In genomic region chr4:32305036-32305615, GRCm38 (mm10) we compare ENCODE assay signal across 8 mouse cellular contexts.
DNase-seq lines count a peak whose midpoint lies in the region; ATAC-seq and TF ChIP-seq lines count a peak whose summit lies in the region.

No protein-coding gene starts in this region.

- in situ Hi-C loops in Patski (cut with MboI; ENCODE audit: low pct_unique_long_range_greater_than_20kb): loop anchor here (5.0 to 10.0 kb wide), 2 partner anchors 57 to 250 kb away; no protein-coding TSS in a partner anchor

- no peak for TF ChIP-seq CTCF in Patski (IDR thresholded peaks at IDR 0.05)

- POLR2A ChIA-PET in Patski (lab: Charles Lee): no interaction called here

- peak overlapping the region; percentile 84 for H3K27ac ChIP-seq in heart, embryonic 10.5 days
- peak overlapping the region; percentile 63 for H3K27ac ChIP-seq in hindbrain, embryonic 11.5 days (ENCODE audit: low read depth, low read length)
- peak overlapping the region; percentile 87 for H3K27ac ChIP-seq in midbrain, embryonic 10.5 days (replicated peaks)

- 61% methylated on average over 18 of the region's 18 CpGs for WGBS in heart, embryonic 10.5 days
- WGBS in hindbrain, embryonic 11.5 days: 57% methylated on average over 18 of the region's 18 CpGs
- WGBS in midbrain, embryonic 10.5 days: 68% methylated on average over 18 of the region's 18 CpGs

- H3K27me3 ChIP-seq in heart, embryonic 10.5 days (ENCODE audit: insufficient read depth, poor library complexity, severe bottlenecking): no peaks in the 10 kb centered on the region
- no peaks in the 10 kb centered on the region for H3K27me3 ChIP-seq in Patski
- no peaks in the 10 kb centered on the region for H3K27me3 ChIP-seq in hindbrain, embryonic 11.5 days (ENCODE audit: control insufficient read depth, insufficient read depth, low read length)
- H3K27me3 ChIP-seq in midbrain, embryonic 10.5 days (ENCODE audit: low read depth, poor library complexity, severe bottlenecking): no peaks in the 10 kb centered on the region

- H3K36me3 ChIP-seq in heart, embryonic 10.5 days: no peaks in the 10 kb centered on the region
- H3K36me3 ChIP-seq in hindbrain, embryonic 11.5 days (ENCODE audit: control insufficient read depth, insufficient read depth, low read length): no peaks in the 10 kb centered on the region
- H3K36me3 ChIP-seq in midbrain, embryonic 10.5 days: peaks cover 6% of the 10 kb centered on the region; the same call in 1 of the 2 replicates

- H3K4me3 ChIP-seq in heart, embryonic 10.5 days: no peak overlapping the region
- H3K4me3 ChIP-seq in hindbrain, embryonic 11.5 days (ENCODE audit: low read depth, low read length): no peak overlapping the region
- no peak overlapping the region for H3K4me3 ChIP-seq in midbrain, embryonic 10.5 days

- H3K4me1 ChIP-seq in heart, embryonic 10.5 days: peaks cover 82% of the 10 kb centered on the region
- peaks cover 22% of the 10 kb centered on the region for H3K4me1 ChIP-seq in hindbrain, embryonic 11.5 days (replicated peaks; ENCODE audit: control insufficient read depth, insufficient read depth, low read length)
- peaks cover 70% of the 10 kb centered on the region for H3K4me1 ChIP-seq in midbrain, embryonic 10.5 days

- no peak overlapping the region for H3K9ac ChIP-seq in hindbrain, embryonic 11.5 days (ENCODE audit: low read depth, low read length)

- 0 out of 2 replicates have a peak overlapping the region, but pooled peaks have one; percentile 1 for H3K4me2 ChIP-seq in hindbrain, embryonic 11.5 days (replicated peaks; ENCODE audit: low read depth, low read length)

- peak; percentile 51 for ATAC-seq in Patski
- no peak for ATAC-seq in hindbrain, embryonic 11.5 days (ENCODE audit: low FRiP score)

- CTCF ChIA-PET in Patski (lab: Charles Lee): interaction anchor here (1.6 kb wide), 1 partner anchor 10 kb away, joined by 6 read pairs; no protein-coding TSS in a partner anchor

- H3K9me3 ChIP-seq in heart, embryonic 10.5 days: no peaks in the 10 kb centered on the region
- H3K9me3 ChIP-seq in hindbrain, embryonic 11.5 days (ENCODE audit: control insufficient read depth, low read length): no peaks in the 10 kb centered on the region
- no peaks in the 10 kb centered on the region for H3K9me3 ChIP-seq in midbrain, embryonic 10.5 days (replicated peaks)

- DNase-seq in heart, embryonic 10.5 days (ENCODE audit: low spot score): peak; percentile 65
- DNase-seq in heart, postnatal 4 days: no peak
- DNase-seq in Patski (ENCODE audit: low read depth, low spot score): no peak
- peak; percentile 37 for DNase-seq in hindbrain, embryonic 11.5 days (ENCODE audit: low spot score)
- no peak for DNase-seq in midbrain, embryonic 10.5 days (ENCODE audit: low spot score)
- DNase-seq in spleen, postnatal 36 days (ENCODE audit: low spot score in 2 of 2): no peak
- DNase-seq in natural killer cell, adult 2 months (ENCODE audit: low spot score in 2 of 2): no peak
- no peak for DNase-seq in spleen, postnatal 10 days (ENCODE audit: low spot score in 2 of 2)

Comparison
In these comparisons a context has a peak if more than half of its experiments do, and no peak if none do; other contexts are left out.
1. DNase-seq: peak in heart, embryonic 10.5 days (single experiment) and hindbrain, embryonic 11.5 days (single experiment); none in heart, postnatal 4 days (single experiment), Patski (single experiment), midbrain, embryonic 10.5 days (single experiment), spleen, postnatal 36 days (0 of 2), natural killer cell, adult 2 months (0 of 2) and spleen, postnatal 10 days (0 of 2).
2. Peak in every context shown above with its lines, with median percentiles within 50 percentile points of each other: H3K27ac ChIP-seq.